In genomic region chr7:140095556-140095955, GRCm38 (mm10) we compare ENCODE assay signal across 30 mouse cellular contexts. TPM values are rescaled to one million over a fixed set of nuclear protein-coding genes. Genes with fewer than 3 reads are reported as not detected.
DNase-seq lines count a peak whose midpoint lies in the region; ATAC-seq lines count a peak whose summit lies in the region.
"Had no signal": no experiment of that assay in that cellular context is flagged by ENCODE, and none has a peak within 500 bp of the region (broad histone marks: within the 10 kb centered on the region; RNA-seq: fewer than 3 reads in every experiment).

No protein-coding gene starts in this region.

- H3K27me3 ChIP-seq in limb, embryonic 12.5 days = peaks cover 3% of the 10 kb centered on the region; the same call in 1 of the 2 replicates
- H3K27me3 ChIP-seq in limb, embryonic 10.5 days (ENCODE audit: low read depth, poor library complexity, severe bottlenecking) = peaks cover 7% of the 10 kb centered on the region; the same call in 1 of the 2 replicates
- H3K27me3 ChIP-seq in intestine, embryonic 15.5 days (replicated peaks) = no peaks in the 10 kb centered on the region
- H3K27me3 ChIP-seq: hindbrain, embryonic 15.5 days; lung, embryonic 15.5 days; neural tube, embryonic 15.5 days had no signal

- H3K27ac ChIP-seq in limb, embryonic 12.5 days = no peak overlapping the region
- H3K27ac ChIP-seq in limb, embryonic 10.5 days = no peak overlapping the region
- no peak overlapping the region for H3K27ac ChIP-seq in intestine, embryonic 15.5 days
- H3K27ac ChIP-seq: embryonic facial prominence, embryonic 10.5 days; hindbrain, embryonic 15.5 days; layer of hippocampus, adult 2 months; liver, embryonic 12.5 days; lung, embryonic 15.5 days; neural tube, embryonic 15.5 days had no signal

- 0 out of 2 replicates have a peak, but pooled peaks have one; percentile 53 for ATAC-seq in limb, embryonic 12.5 days (ENCODE audit: insufficient number of reproducible peaks, insufficient read depth, low FRiP score, low TSS enrichment, low read depth)
- ATAC-seq in intestine, embryonic 15.5 days = peak; percentile 31; the same call in 1 of the 2 replicates
- ATAC-seq: liver, embryonic 12.5 days; midbrain, embryonic 16.5 days had no signal

- DNase-seq in limb, embryonic 10.5 days (ENCODE audit: low spot score) = no peak
- DNase-seq in kidney, adult 8-10 months = peak; percentile 87 to 90
- DNase-seq in kidney, postnatal 25 days = peak; percentile 90 to 94
- no peak for DNase-seq in right cerebral cortex, adult 18-20 months
- no peak for DNase-seq in cerebellum, adult 9-10 months
- no peak for DNase-seq in layer of hippocampus, postnatal 10 days (ENCODE audit: low spot score in 2 of 2)
- DNase-seq: adrenal gland, postnatal 25 days; B cell, adult 2 months; cerebellum, adult 18-20 months; heart, postnatal 14 days; left cerebral cortex, postnatal 4 days; right cerebral cortex, postnatal 14 days; thymus, adult 18-20 months; thymus, postnatal 4 days had no signal

- H3K9me3 ChIP-seq in limb, embryonic 12.5 days = no peaks in the 10 kb centered on the region
- no peaks in the 10 kb centered on the region for H3K9me3 ChIP-seq in limb, embryonic 10.5 days (replicated peaks)
- H3K9me3 ChIP-seq in intestine, embryonic 15.5 days = no peaks in the 10 kb centered on the region
- H3K9me3 ChIP-seq: embryonic facial prominence, embryonic 10.5 days; hindbrain, embryonic 15.5 days; liver, embryonic 12.5 days; lung, embryonic 15.5 days; neural tube, embryonic 15.5 days had no signal

- 48% methylated on average over 1 of the region's 1 CpGs for WGBS in limb, embryonic 12.5 days
- WGBS in limb, embryonic 10.5 days = 55% methylated on average over 1 of the region's 1 CpGs
- 38% methylated on average over 1 of the region's 1 CpGs for WGBS in intestine, embryonic 15.5 days

- H3K4me1 ChIP-seq in limb, embryonic 12.5 days (replicated peaks) = 0 out of 2 replicates have a peak, but pooled peaks cover 3% of the 10 kb centered on the region
- H3K4me1 ChIP-seq in limb, embryonic 10.5 days = peaks cover 5% of the 10 kb centered on the region; the same call in 1 of the 2 replicates
- H3K4me1 ChIP-seq in intestine, embryonic 15.5 days (replicated peaks) = 0 out of 2 replicates have a peak, but pooled peaks cover 13% of the 10 kb centered on the region
- H3K4me1 ChIP-seq: hindbrain, embryonic 15.5 days; lung, embryonic 15.5 days; neural tube, embryonic 15.5 days had no signal

- no peak overlapping the region for H3K4me3 ChIP-seq in limb, embryonic 12.5 days (replicated peaks)
- H3K4me3 ChIP-seq in limb, embryonic 10.5 days = no peak overlapping the region
- H3K4me3 ChIP-seq in intestine, embryonic 15.5 days (replicated peaks) = 0 out of 2 replicates have a peak overlapping the region, but pooled peaks have one; percentile 2
- H3K4me3 ChIP-seq: embryonic facial prominence, embryonic 10.5 days; hindbrain, embryonic 15.5 days; layer of hippocampus, adult 2 months; liver, embryonic 12.5 days; lung, embryonic 15.5 days; megakaryocyte, embryonic 14.5 days; neural tube, embryonic 15.5 days had no signal

- H3K36me3 ChIP-seq in limb, embryonic 12.5 days = peaks cover 3% of the 10 kb centered on the region; the same call in 1 of the 2 replicates
- no peaks in the 10 kb centered on the region for H3K36me3 ChIP-seq in limb, embryonic 10.5 days
- no peaks in the 10 kb centered on the region for H3K36me3 ChIP-seq in intestine, embryonic 15.5 days
- H3K36me3 ChIP-seq: embryonic facial prominence, embryonic 10.5 days; hindbrain, embryonic 15.5 days; liver, embryonic 12.5 days; lung, embryonic 15.5 days had no signal

- no peak overlapping the region for H3K9ac ChIP-seq in limb, embryonic 12.5 days (replicated peaks)
- no peak overlapping the region for H3K9ac ChIP-seq in intestine, embryonic 15.5 days
- H3K9ac ChIP-seq: hindbrain, embryonic 15.5 days; liver, embryonic 12.5 days; lung, embryonic 15.5 days; neural tube, embryonic 15.5 days had no signal

- no peak overlapping the region for H3K4me2 ChIP-seq in limb, embryonic 12.5 days
- peak overlapping the region; percentile 47; the same call in 1 of the 2 replicates for H3K4me2 ChIP-seq in intestine, embryonic 15.5 days (replicated peaks)
- H3K4me2 ChIP-seq: heart, embryonic 11.5 days; hindbrain, embryonic 15.5 days; liver, embryonic 12.5 days; lung, embryonic 15.5 days; neural tube, embryonic 15.5 days had no signal

RNA-seq across cellular contexts. Expression of gene Prap1, which starts 2.4 kb away (rescaled TPM):
- not detected in 2 replicates for polyA plus RNA-seq in limb, embryonic 12.5 days (2016; fragmentation: Nextera tagmentation; extraction: Ambion mirVana)
- not detected in 2 replicates for polyA plus RNA-seq in limb, embryonic 10.5 days (2016; fragmentation: Nextera tagmentation; extraction: Ambion mirVana)
- polyA plus RNA-seq in intestine, embryonic 15.5 days (2015; fragmentation: Nextera tagmentation; extraction: Ambion mirVana) = 487 and 598 TPM in 2 replicates
- not detected for total RNA-seq in layer of hippocampus, postnatal 10 days (2021)
- total RNA-seq: adrenal gland, postnatal 25 days; common myeloid progenitor, adult 5-6 weeks; gastrocnemius, adult 18-20 months; heart, postnatal 14 days; layer of hippocampus, adult 2 months; left cerebral cortex, postnatal 4 days had no signal
- polyA plus RNA-seq: embryonic facial prominence, embryonic 10.5 days; forebrain, embryonic 11.5 days; gonadal fat pad, adult 2 months; heart, embryonic 11.5 days; hindbrain, embryonic 15.5 days; liver, embryonic 12.5 days; lung, embryonic 15.5 days; midbrain, embryonic 16.5 days; neural tube, embryonic 15.5 days; spleen, adult 2 months had no signal

RNA-seq across cellular contexts. Expression of gene Fuom, which starts 6.7 kb away (rescaled TPM):
- 21.3 and 21.8 TPM in 2 replicates for polyA plus RNA-seq in limb, embryonic 12.5 days (2016; fragmentation: Nextera tagmentation; extraction: Ambion mirVana)
- 8.7 and 13.9 TPM in 2 replicates for polyA plus RNA-seq in limb, embryonic 10.5 days (2016; fragmentation: Nextera tagmentation; extraction: Ambion mirVana)
- polyA plus RNA-seq in intestine, embryonic 15.5 days (2015; fragmentation: Nextera tagmentation; extraction: Ambion mirVana) = 53.5 and 59.6 TPM in 2 replicates
- total RNA-seq in layer of hippocampus, postnatal 10 days (2021) = 10 to 100 TPM; 26.8 to 27.1 TPM

RNA-seq across cellular contexts. Expression of gene Caly, which starts 13.2 kb away (rescaled TPM):
- polyA plus RNA-seq in limb, embryonic 12.5 days (2016; fragmentation: Nextera tagmentation; extraction: Ambion mirVana) = 1.8 and 2.5 TPM in 2 replicates
- polyA plus RNA-seq in limb, embryonic 10.5 days (2016; fragmentation: Nextera tagmentation; extraction: Ambion mirVana) = 1.1 and 1.2 TPM in 2 replicates
- 3.4 and 3.7 TPM in 2 replicates for polyA plus RNA-seq in intestine, embryonic 15.5 days (2015; fragmentation: Nextera tagmentation; extraction: Ambion mirVana)
- total RNA-seq in layer of hippocampus, postnatal 10 days (2021) = 100 to 1,000 TPM; 247 to 252 TPM
- total RNA-seq: common myeloid progenitor, adult 5-6 weeks; heart, postnatal 14 days had no signal
- polyA plus RNA-seq: spleen, adult 2 months had no signal

RNA-seq across cellular contexts. Expression of gene Paox, which starts 20.0 kb away (rescaled TPM):
- polyA plus RNA-seq in limb, embryonic 12.5 days (2016; fragmentation: Nextera tagmentation; extraction: Ambion mirVana) = 15.5 and 20.4 TPM in 2 replicates
- 19.2 and 23.7 TPM in 2 replicates for polyA plus RNA-seq in limb, embryonic 10.5 days (2016; fragmentation: Nextera tagmentation; extraction: Ambion mirVana)
- 38.3 and 38.4 TPM in 2 replicates for polyA plus RNA-seq in intestine, embryonic 15.5 days (2015; fragmentation: Nextera tagmentation; extraction: Ambion mirVana)
- 1 to 10 TPM; 6.2 to 7.1 TPM for total RNA-seq in layer of hippocampus, postnatal 10 days (2021)

RNA-seq across cellular contexts. Expression of gene Echs1, which starts 20.7 kb away (rescaled TPM):
- 166 and 175 TPM in 2 replicates for polyA plus RNA-seq in limb, embryonic 12.5 days (2016; fragmentation: Nextera tagmentation; extraction: Ambion mirVana)
- 174 and 178 TPM in 2 replicates for polyA plus RNA-seq in limb, embryonic 10.5 days (2016; fragmentation: Nextera tagmentation; extraction: Ambion mirVana)
- 183 and 188 TPM in 2 replicates for polyA plus RNA-seq in intestine, embryonic 15.5 days (2015; fragmentation: Nextera tagmentation; extraction: Ambion mirVana)
- total RNA-seq in layer of hippocampus, postnatal 10 days (2021) = 10 to 100 TPM; 63.4 to 67.1 TPM

Comparison
In these comparisons a context has a peak if more than half of its experiments do, and no peak if none do; other contexts are left out.
1. DNase-seq: peak in kidney, adult 8-10 months (2 of 2) and kidney, postnatal 25 days (2 of 2); none in limb, embryonic 10.5 days (single experiment), right cerebral cortex, adult 18-20 months (single experiment), cerebellum, adult 9-10 months (single experiment) and layer of hippocampus, postnatal 10 days (0 of 2).
2. RNA of gene Prap1, which starts 2.4 kb away (polyA plus RNA-seq): 487 to 598 TPM in intestine, embryonic 15.5 days; not detected in limb, embryonic 12.5 days and not detected in limb, embryonic 10.5 days; every median in the first group is over 100 times any median in the second.